Mouse (Mus musculus): ENCODE results near the gene Nfil3.

Gene Nfil3

DNA sequence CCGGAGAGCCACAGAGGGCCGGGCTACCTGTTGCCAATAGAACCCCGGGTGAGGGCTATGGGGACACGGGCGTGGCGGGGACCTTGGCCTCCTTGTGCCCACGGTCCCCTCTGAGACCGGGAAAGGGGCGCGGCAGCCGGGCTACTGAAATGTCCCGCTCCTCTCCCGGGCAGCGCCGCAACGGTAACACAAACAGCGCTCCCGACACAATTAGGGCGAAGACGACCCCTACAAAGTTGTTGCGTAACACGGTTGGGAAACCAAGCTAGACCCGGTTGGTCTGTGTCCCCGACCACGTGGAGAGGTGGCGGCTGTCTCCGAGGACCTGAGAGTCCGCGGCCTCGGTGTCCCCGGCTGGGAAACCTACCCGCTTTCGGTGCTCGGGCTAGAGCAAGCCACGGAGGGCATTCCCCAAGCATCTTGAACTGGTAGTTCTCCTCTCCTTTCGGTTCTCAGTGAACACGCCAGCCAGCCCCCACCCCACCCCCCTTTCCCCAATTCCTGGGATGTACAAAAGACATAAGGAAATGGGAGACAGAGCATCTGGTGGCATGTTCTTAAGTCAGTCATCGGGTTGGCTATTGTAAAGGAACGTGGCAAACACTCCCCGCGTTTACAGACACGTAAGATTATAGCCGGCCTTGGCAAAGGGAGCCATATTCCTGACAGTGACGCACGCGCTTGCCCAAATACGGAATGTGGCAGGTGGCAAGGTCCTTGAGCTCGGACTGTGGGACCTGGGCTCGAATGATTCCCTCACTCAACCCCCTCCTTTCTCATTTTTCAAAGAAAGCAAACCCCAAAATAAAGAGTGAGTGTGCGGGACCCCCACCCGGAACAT, 788 bp upstream of the Nfil3 start:
- no peak for DNase-seq (ENCODE audit: low read depth, low spot score)

DNA sequence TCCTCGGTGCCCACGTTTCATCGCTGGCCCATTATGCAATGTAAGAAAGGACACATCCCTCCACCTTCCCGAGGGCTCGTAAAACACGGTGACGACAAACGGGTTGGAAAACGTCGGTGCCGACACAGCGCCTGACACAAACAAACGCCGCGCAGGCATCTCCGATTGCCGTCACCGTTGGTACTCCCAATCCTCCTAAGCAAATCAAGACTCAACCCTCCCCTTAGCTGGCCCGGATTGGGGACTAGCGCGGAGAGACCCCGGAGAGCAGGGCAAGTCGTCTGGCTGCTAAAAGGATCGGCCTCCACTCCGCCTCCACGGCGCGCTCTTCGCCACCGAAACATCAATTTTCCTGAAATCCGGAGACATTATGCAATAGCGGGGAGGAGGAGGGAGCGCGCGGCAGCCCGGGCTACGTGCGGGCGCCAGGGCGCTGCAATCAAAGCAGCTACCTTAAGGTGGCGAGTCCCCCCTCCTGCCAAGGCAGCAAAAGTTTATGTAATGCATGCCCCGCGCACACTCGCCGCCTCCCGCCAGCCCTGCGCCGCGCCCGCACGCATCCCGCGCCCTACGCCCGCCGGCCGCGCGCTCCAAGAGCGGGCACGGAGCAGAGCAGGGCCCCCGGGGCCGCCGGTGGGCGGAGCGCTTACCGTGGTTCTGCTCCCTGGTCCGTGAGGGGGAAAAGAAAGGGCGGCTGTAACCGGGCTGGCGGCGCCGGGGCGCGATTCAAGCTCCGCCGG, 492 bp downstream of the Nfil3 start:
- DNase-seq (ENCODE audit: low read depth, low spot score), result no peak

DNA sequence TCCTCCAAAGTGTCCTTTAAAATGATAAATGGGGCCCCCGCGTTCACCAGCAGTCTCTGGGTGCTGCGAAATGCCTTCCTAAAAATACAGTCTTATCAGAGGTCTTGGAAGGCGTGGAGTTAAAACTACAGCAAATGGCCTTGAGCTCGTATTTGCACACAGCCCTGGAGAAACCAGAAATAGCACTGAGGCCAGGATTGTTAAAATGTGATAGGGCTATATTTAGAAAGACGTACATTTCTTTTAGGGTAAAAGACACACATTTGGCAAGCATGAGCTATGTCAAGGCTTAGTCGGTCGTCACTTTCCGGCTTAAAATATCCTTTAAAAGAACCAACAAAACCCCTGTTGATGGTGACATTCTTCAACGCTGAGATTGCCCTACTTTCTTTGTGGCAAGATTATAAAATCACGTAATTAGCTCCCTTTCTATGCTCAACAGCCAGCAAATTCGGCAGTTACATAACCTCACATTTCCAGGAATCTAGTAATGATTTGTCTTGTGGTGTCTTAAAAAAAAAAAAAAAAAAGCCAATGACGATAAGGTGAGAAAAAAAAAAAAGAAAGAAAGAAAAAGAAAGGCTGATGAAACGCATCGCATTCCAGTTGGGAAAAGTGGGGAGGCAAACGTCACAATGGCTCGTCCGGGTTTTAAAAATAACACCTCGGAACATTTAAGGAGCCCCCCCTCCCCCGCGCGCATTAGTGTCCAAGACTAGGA, 1.4 kb downstream of the Nfil3 start:
- no peak for DNase-seq (ENCODE audit: low read depth, low spot score)

DNA sequence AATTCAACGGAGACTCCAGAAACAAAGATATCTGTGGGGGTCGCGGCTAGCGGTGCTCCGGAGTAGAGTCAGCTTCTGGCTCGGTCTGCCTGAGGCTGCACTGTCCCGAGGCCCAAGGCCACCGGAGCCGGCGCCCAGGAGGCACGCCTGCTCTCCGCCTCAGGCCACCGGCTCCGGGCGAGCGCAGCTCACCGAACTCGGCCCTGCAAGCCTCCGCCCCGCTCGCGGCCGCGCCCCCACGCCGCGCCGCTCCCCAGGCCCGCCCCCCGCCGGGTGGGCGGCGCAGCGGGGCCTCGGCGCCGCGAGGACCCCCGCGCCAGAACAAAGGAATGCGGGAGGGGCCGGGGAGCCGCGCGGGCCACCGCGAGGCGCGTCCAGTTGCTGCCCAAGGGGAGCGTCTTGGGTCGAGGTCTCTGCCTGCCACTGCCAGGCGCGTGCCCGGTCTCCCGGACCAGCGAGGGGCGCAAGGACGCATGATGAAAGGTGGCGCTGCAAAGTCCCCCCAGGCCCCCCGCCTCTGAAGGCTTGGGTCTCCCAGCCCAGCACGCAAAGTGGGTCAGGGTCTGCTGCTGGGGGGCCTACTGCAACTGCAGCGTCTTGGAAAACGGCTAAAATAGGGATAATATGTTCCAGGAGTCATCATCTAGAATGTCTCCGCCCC, 2.4 kb downstream of the Nfil3 start:
- DNase-seq (ENCODE audit: low read depth, low spot score), result no peak

DNA sequence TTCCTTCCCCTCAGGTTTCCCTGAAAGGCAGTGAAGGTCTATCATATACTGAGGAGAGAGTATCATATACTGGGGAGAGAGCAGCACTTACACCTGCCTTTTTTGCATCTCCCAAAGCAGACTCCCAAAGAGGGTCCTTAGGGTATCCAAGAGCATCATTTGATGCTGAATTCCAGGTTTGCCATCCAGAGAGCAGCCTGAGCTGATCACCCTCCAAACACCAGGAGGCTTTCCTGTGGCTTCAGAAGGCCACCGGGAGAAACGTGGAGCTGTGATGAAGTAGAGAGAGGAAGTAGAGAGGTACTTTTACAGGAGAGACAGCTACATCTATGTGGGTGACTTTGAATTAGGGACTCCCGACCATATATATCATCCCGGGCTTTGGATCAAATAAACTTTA, 3.1 kb downstream of the Nfil3 start:
- no peak for DNase-seq (ENCODE audit: low read depth, low spot score)

DNA sequence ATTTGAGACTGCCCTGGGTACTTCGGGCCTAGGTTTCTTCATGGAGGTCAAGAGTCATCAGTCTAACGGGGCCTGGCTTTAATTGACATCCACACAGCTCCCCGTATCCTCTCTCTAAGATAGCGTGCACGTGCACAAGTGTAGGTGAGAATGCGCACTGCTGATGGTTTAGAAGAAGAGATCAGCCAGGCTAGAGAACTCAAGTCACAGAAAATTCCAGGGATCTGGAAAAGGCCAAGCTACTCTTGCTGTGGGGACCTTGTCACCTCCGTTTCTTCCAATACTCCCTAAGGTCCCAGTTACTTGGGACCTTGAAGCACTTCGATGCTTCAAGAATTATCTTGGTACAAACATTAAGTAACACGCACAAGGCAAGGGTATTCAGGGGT, 3.7 kb downstream of the Nfil3 start:
- no peak for DNase-seq (ENCODE audit: low read depth, low spot score)

DNA sequence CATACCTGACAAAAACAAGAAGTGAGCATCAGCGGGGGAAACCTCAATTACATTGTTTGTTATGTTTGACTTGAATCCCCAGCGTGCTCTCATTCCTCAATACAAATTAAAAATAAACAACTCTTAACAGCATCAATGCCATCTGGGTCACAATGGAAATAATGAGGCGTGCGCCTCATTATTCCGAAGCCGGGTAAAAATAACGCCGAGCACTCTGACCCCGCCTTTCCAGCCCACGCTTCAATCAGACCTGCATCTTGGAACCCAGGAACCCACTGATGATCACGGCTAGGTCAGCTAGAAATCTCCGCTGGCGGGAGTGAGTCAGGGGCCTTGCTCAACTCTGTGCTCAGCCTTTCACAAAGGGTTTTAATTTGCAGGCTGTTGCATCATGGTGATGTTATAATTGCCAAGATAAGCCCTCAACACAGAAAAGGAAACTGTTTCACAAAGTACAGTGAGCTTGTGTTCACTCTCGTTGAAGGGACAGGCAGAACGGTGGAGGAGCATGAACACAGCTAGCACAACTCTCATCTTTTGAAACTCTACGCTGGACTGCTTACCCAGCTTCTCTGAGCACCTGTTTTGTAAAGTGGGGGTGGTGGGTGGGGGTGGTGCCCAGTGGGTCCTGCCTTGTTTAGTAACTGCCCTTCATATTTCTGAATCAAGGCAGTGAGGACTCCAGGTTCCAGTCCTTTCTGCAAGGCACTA, 4.2 kb downstream of the Nfil3 start:
- DNase-seq (ENCODE audit: low read depth, low spot score), result no peak

DNA sequence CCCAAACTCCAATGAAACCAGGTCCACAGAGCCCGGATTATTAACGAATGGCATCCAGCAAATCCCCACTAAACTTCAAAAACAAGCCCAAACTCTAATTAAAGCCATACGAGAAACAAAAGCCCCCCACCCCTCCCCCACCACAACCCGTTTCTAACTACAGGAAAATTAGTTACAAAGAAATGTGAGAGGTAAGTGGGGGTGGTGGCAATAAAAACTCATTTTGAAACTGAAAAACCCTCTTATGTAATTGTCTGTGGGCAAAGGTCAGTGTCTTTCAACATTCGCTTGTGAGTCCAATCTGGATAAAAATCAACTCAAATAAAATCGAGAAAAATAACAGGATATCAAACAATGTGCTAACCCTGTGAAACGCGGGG, 4.8 kb downstream of the Nfil3 start:
- DNase-seq (ENCODE audit: low read depth, low spot score), result no peak

DNA sequence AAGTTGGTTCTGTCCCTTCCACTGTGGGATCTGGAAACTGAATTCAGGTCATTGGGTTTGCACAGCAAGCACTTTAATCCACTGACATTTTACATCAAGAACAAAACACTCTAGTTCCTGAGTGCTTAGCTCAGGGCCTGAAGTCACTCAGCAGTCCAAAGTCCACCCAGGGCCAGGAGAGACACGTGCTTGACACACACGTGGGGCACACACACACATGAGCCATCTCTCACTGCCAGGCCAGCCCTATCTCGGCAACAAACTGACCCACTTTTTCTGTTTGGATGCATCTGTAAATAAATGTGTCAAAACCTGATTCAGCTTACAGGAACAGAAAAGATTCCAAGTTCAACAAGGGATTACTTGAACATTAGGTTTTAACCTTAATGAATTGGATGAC, 6.2 kb downstream of the Nfil3 start:
- DNase-seq (ENCODE audit: low read depth, low spot score), result no peak

DNA sequence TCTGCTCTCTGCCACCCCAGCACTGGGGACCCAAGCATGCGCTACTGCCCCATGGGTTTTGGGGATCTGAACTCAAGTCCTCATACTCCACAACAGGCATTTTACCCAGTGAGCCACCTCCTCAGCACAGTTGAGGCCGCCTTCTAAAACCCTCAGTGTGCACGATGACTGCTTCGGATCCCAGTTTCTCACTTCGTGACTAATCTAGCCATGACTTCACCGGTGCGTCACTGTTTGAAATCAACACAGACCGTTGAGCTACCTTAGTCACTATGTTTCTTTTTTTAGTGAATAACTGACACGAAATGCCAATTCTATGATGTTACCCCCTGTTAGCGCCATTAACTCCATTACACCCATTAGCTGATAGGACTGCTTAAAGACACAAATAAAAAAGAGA, 7.4 kb downstream of the Nfil3 start:
- no peak for DNase-seq (ENCODE audit: low read depth, low spot score)

DNA sequence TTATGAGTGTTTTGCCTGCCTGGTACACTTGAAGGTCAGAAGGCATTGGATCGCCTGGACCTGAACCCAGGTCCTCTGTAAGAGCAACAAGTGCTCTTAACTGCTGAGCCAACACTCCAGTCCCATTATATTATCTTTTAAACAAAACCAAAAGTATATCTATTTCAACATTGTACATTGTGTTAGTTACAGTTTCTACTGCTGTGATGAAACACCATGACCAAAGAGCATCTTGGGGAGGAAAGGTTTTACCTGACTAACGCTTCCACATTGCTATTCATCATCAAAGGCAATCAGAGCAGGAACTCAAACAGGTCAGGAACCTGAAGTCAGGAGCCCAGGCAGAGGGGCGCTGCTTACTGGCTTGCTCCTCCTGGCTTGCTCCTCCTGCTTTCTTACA, 8.2 kb downstream of the Nfil3 start:
- no peak for DNase-seq (ENCODE audit: low read depth, low spot score)

DNA sequence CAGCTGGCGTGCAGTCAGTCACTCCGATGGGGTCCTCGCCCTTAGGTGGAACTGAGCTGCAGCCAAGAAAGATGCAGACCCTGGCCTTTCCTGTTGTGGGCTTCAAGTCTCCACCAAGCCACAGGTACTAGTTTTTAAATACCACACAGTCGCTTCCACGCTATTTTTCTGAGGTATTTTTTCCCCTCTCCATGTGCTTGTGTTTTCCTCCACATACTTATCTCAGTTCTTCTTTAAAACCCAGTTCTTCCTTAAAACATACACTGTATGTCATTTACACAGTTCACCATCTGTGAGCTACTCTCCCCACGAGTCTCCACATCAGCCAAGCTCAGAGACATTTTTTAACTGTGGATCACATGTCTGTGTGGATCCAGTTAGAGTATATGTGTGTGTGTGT, 10.0 kb downstream of the Nfil3 start:
- no peak for DNase-seq (ENCODE audit: low read depth, low spot score)

DNA sequence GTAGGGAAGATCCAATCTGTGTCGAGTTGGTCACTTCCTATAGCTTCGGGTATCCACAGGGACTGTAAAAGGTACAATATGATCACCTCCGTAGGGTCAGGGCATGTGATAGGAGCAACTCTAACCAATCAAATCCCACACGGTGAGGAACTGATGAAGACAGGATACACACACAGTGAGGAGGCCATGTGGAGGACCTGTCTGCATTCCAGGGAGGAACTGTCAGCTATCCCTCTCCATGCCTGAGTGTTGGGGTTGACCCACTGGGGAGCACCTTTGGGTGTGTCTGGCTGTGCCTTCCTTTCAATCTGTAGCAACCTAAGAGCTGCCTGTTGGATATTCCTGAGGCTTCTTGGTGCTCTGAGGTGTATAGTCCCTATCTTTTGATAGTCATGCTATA, 18.0 kb downstream of the Nfil3 start:
- no peak for DNase-seq (ENCODE audit: low read depth, low spot score)

DNA sequence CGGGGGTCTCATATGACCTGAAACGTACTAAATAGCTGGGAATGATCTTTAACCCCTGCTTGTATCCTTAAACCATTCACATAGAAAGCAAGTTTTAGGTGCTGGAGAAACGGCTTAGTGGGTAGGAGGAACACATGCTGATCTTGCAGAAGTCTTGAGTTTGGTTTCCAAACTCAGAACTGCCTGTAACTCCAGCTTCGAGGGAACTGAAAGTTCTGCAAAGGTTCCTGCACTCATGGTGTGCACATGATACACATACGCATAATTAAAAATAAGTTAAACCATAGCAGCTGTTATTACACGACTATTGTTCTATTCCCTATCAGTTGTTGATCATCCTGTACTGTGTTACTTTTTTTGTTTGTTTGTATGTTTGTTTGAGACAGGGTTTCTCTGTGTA, 18.5 kb downstream of the Nfil3 start:
- no peak for DNase-seq (ENCODE audit: low read depth, low spot score)

DNA sequence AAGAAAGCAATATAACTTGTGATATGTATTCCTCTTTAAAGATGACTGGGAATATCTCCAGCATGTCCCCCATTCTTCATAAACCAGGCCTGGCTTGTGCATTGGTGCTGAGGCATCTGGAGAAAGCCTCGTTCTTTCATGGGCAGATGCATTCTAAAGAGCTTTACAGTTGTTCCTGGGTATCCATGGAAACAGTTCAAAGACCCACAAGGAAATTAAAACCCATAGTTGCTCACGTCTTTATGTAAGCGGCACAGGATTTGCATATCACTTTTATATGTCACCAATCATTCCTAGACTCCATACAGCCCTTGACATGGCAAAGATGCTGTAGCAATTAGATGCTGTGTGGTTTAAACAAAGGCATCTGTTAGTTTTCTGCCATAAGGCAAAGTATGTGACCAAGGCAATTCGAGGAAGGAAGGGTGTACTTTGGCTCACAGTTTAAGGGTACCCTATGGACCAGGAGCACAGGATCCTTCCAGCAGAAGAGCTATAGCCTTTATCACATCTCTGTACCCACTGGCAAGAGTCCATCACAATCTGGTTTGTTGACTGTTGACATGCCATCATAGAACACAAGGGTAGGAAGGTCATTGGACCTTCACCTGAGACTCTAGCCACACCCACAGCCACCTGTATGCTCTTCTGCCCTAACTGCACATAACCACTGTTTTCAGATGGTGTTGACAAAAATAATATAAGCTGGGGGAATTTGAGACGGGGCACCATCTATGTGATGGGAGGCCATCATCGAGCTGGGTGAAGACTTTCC, 26.9 kb downstream of the Nfil3 start:
- DNase-seq (ENCODE audit: low read depth, low spot score), result no peak

DNA sequence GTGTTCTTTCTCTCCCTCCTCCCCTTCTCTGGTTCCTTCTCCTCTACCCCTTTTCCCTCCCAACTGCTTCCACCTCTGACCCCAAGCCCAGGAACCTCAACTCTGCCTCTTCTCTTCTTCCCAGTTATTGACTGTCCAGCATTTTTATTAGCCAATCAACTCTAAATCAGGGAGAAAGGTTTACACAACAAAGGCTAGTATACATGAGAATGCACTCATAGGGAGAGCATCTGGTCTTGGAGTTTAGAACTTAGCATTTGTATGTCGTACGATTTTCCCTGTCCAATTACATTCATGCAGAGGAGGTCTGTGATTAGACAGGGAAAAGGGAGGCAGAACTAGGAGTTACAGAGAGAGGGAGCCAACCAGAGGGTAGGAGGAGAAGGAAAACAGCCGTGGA, 31.7 kb downstream of the Nfil3 start:
- DNase-seq (ENCODE audit: low read depth, low spot score), result no peak

DNA sequence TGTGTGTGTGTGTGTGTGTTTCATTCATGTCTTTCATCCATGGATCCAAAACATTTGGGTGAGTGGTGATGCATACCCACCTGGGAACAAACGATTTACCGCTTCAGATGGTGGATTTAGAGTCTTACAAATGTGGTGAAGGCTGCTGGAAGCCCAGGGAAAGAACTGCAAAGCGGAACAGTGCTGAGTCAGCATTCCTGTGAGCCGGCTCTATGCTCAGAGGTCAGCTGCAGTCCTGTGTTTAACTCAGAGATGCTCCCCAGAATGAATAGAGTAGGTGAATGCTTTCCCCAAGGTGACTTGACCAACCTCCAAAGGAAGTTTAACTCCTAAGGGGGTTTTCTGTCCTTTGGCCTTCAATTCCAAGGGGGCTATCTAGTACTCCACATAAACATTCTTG, 33.3 kb downstream of the Nfil3 start:
- DNase-seq (ENCODE audit: low read depth, low spot score), result no peak

DNA sequence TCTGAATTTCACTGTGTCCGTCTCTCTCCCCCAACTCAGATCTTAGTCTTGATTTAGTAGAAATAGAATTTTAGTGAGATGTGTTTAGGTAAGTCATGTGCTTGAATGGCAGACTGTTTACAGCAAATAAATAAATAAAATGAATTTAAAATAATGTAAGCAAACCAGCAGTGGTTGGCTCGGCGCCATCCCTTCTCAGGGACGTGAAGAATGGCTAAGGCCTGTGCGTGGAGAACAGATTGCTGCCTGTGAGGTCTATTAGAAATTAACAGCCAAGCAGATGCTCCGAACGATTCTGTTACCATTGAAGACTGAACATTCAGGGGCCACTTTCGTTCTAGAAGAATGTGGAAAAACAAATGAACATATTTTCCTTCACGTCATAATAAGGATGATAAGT, 35.1 kb downstream of the Nfil3 start:
- DNase-seq (ENCODE audit: low read depth, low spot score), result no peak

DNA sequence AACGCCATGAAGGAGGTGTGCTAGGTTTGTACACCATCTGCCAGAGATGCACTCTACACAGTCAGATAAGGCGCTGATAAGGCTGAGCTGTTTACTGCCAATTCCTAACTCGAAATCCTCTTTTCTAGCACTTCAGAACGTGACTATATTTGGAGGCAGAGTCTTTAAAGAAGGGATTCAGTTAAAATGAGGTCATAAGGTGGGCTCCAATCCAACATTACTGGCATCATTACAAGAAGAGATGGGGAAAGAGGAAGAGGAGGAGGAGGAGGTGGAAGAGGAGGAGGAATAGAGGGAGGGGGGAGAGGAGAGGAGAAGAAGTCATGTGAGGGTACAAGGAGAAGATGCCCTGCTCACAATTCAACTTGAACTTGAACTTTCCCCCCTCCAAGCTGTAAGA, 36.8 kb downstream of the Nfil3 start:
- DNase-seq (ENCODE audit: low read depth, low spot score), result no peak

DNA sequence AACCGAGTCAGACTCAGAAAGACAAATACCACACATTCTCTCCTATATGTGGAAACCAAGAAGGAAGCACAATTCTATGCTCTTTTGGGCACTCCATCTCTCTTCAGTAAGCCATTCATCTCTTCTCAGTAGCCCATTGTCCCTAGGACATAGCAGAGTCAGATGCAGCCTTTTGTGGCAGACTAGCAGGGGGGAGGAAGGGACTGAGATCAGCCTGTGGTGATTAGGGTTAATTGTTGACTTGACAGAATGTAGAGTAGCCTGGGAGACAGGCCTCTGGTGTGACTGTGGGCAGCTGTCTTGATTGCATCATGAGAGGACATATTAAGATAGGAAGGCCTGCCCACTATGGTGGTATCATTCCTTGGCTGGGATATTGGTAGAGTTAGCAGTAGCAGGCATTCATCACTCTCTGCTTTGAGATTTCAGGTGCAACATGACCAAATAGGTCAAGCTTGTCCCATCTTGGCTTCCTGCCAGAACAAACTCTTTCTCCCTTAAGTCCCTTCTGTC, 37.9 kb downstream of the Nfil3 start:
- DNase-seq (ENCODE audit: low read depth, low spot score), result no peak

DNA sequence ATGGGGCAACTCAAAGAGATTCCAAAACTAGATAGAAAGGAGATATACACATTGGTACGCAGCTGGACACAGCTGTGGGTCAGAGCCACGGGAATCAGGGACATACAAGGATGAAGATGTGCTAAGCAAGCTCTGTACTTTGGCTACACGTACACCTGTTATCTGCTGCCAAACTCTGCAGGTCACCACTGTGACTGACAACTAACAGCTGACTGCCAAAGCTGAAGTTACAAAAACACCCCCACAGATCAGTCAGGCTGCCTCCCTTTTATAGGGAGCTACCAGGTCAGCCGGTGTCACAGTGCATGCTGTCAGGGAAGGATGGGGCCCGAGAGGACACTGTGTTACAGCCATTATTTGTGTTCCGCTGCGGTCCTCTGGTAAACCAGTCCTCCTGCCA, 39.9 kb downstream of the Nfil3 start:
- DNase-seq (ENCODE audit: low read depth, low spot score), result no peak

All from brain, embryonic 18.5 days (tissue).